Mouse (Mus musculus) forebrain, embryonic 15.5 days (tissue): ENCODE measurements at regions not wholly inside any gene's neighbourhood (a gene's known extent, or its start where the extent isn't known, plus 50 kb on each side); places are given as distances from the start of the nearest gene placed in this dataset.

Experiments
- ATAC-seq: fragments of 200-750 bp; cut with Nextera tagmentation; replicated peaks from 2 replicates; pipeline ENCODE4 v1.8.0; 2017; ENCODE audit warnings: mild to moderate bottlenecking, moderate TSS enrichment, moderate library complexity
- H3K27ac ChIP-seq: fragments of 300-500 bp; sonication (generic); replicated peaks from 2 replicates; pipeline ENCODE4 v1.5.1; 2015; ENCODE audit warnings: mild to moderate bottlenecking, inconsistent platforms
- H3K27me3 ChIP-seq: fragments of 300-500 bp; sonication (generic); 2 replicates; pipeline ENCODE4 v1.6.1; 2015; ENCODE audit warnings: inconsistent platforms
- H3K36me3 ChIP-seq: fragments of 300-500 bp; sonication (generic); 2 replicates; pipeline ENCODE4 v1.6.1; 2015; ENCODE audit warnings: mild to moderate bottlenecking, inconsistent platforms
- H3K4me1 ChIP-seq: fragments of 300-500 bp; sonication (generic); 2 replicates; pipeline ENCODE4 v1.6.1; 2015; ENCODE audit warnings: inconsistent platforms
- H3K4me2 ChIP-seq: fragments of 300-500 bp; sonication (generic); replicated peaks from 2 replicates; pipeline ENCODE4 v1.6.1; 2015; ENCODE audit warnings: mild to moderate bottlenecking, inconsistent platforms
- H3K4me3 ChIP-seq: fragments of 300-500 bp; sonication (generic); 2 replicates; pipeline ENCODE4 v1.5.1; 2015; ENCODE audit warnings: mild to moderate bottlenecking, inconsistent platforms
- H3K9ac ChIP-seq: fragments of 300-500 bp; sonication (generic); replicated peaks from 2 replicates; pipeline ENCODE4 v1.6.1; 2015; ENCODE audit warnings: mild to moderate bottlenecking, inconsistent platforms
- H3K9me3 ChIP-seq: fragments of 300-500 bp; sonication (generic); 2 replicates; pipeline ENCODE4 v1.6.1; 2016; ENCODE audit warnings: inconsistent platforms
- WGBS: fragments of 180-500 bp; shearing (Covaris S2); methylation state at CpG from one replicate; pipeline ENCODE4 v1.1.7; 2015; ENCODE audit warnings: mixed read lengths; 5-methylcytosine and 5-hydroxymethylcytosine counted together

GRCm38 (mm10) chr1:183804295-183804694, 208.8 kb upstream of the Dusp10 start:
- no peak overlapping the region for H3K4me3 ChIP-seq
- H3K4me2 ChIP-seq = no peak overlapping the region
- H3K36me3 ChIP-seq = no peaks in the 10 kb centered on the region
- no peak overlapping the region for H3K27ac ChIP-seq
- H3K9me3 ChIP-seq = no peaks in the 10 kb centered on the region
- H3K4me1 ChIP-seq = no peaks in the 10 kb centered on the region
- no peak for ATAC-seq
- 86% methylated on average over 2 of the region's 2 CpGs for WGBS
- no peaks in the 10 kb centered on the region for H3K27me3 ChIP-seq
- no peak overlapping the region for H3K9ac ChIP-seq

- 80% methylated on average over 8 of the region's 8 CpGs for WGBS
- Histone ChIP-seq H3K4me1 (no peaks in the 10 kb centered on the region), H3K4me2 (no peak overlapping the region), H3K9ac (no peak overlapping the region), H3K4me3 (no peak overlapping the region), H3K27me3 (no peaks in the 10 kb centered on the region), H3K9me3 (no peaks in the 10 kb centered on the region), H3K27ac (no peak overlapping the region), H3K36me3 (no peaks in the 10 kb centered on the region)
- no peak for ATAC-seq
These were observed 206.0 kb upstream of the Dusp10 start for GRCm38 (mm10) chr1:183806864-183807730.

- H3K27me3 ChIP-seq = no peaks in the 10 kb centered on the region
- no peak for ATAC-seq
- no peak overlapping the region for H3K4me3 ChIP-seq
- no peak overlapping the region for H3K9ac ChIP-seq
- 79% methylated on average over 2 of the region's 2 CpGs for WGBS
- H3K36me3 ChIP-seq = no peaks in the 10 kb centered on the region
- no peaks in the 10 kb centered on the region for H3K4me1 ChIP-seq
- H3K9me3 ChIP-seq = no peaks in the 10 kb centered on the region
- no peak overlapping the region for H3K27ac ChIP-seq
- no peak overlapping the region for H3K4me2 ChIP-seq
These were observed 204.9 kb upstream of the Dusp10 start for GRCm38 (mm10) chr1:183808168-183808567.

- 0 out of 2 replicates have a peak, but pooled peaks have one; percentile 43 for ATAC-seq
- no peak overlapping the region for H3K4me3 ChIP-seq
- no peak overlapping the region for H3K9ac ChIP-seq
- 43% methylated on average over 5 of the region's 5 CpGs for WGBS
- no peak overlapping the region for H3K4me2 ChIP-seq
- H3K27ac ChIP-seq = no peak overlapping the region
- H3K4me1 ChIP-seq = peaks cover 9% of the 10 kb centered on the region; the same call in 1 of the 2 replicates
- no peaks in the 10 kb centered on the region for H3K27me3 ChIP-seq
- no peaks in the 10 kb centered on the region for H3K36me3 ChIP-seq
- no peaks in the 10 kb centered on the region for H3K9me3 ChIP-seq
These were observed 192.5 kb upstream of the Dusp10 start for GRCm38 (mm10) chr1:183820555-183820954.

GRCm38 (mm10) chr1:183826300-183826699, 186.8 kb upstream of the Dusp10 start:
- WGBS = 7% methylated on average over 4 of the region's 4 CpGs
- no peak overlapping the region for H3K4me3 ChIP-seq
- H3K9ac ChIP-seq = no peak overlapping the region
- H3K36me3 ChIP-seq = no peaks in the 10 kb centered on the region
- ATAC-seq = no peak
- H3K4me2 ChIP-seq = no peak overlapping the region
- H3K9me3 ChIP-seq = no peaks in the 10 kb centered on the region
- 0 out of 2 replicates have a peak, but pooled peaks cover 2% of the 10 kb centered on the region for H3K4me1 ChIP-seq
- no peaks in the 10 kb centered on the region for H3K27me3 ChIP-seq
- no peak overlapping the region for H3K27ac ChIP-seq

GRCm38 (mm10) chr1:183845135-183845534, 168.0 kb upstream of the Dusp10 start:
- Histone ChIP-seq H3K9ac (no peak overlapping the region), H3K9me3 (no peaks in the 10 kb centered on the region), H3K4me1 (no peaks in the 10 kb centered on the region), H3K36me3 (no peaks in the 10 kb centered on the region), H3K4me2 (no peak overlapping the region), H3K27ac (no peak overlapping the region), H3K4me3 (no peak overlapping the region), H3K27me3 (no peaks in the 10 kb centered on the region)
- ATAC-seq = no peak
- 68% methylated on average over 4 of the region's 4 CpGs for WGBS

- no peaks in the 10 kb centered on the region for H3K9me3 ChIP-seq
- no peak overlapping the region for H3K4me2 ChIP-seq
- H3K4me3 ChIP-seq = no peak overlapping the region
- no peak overlapping the region for H3K9ac ChIP-seq
- no peak for ATAC-seq
- no peaks in the 10 kb centered on the region for H3K4me1 ChIP-seq
- no peaks in the 10 kb centered on the region for H3K27me3 ChIP-seq
- WGBS = 84% methylated on average over 3 of the region's 3 CpGs
- no peaks in the 10 kb centered on the region for H3K36me3 ChIP-seq
- no peak overlapping the region for H3K27ac ChIP-seq
These were observed 159.0 kb upstream of the Dusp10 start for GRCm38 (mm10) chr1:183853956-183854613.

- Histone ChIP-seq H3K27ac (no peak overlapping the region), H3K9me3 (no peaks in the 10 kb centered on the region), H3K4me1 (no peaks in the 10 kb centered on the region), H3K27me3 (no peaks in the 10 kb centered on the region), H3K9ac (no peak overlapping the region), H3K36me3 (no peaks in the 10 kb centered on the region), H3K4me3 (no peak overlapping the region), H3K4me2 (no peak overlapping the region)
- no peak for ATAC-seq
- WGBS = 55% methylated on average over 4 of the region's 4 CpGs
These were observed 148.0 kb upstream of the Dusp10 start for GRCm38 (mm10) chr1:183865111-183865510.

GRCm38 (mm10) chr1:183865586-183865985, 147.5 kb upstream of the Dusp10 start:
- WGBS = 87% methylated on average over 3 of the region's 3 CpGs
- H3K4me1 ChIP-seq = no peaks in the 10 kb centered on the region
- H3K4me2 ChIP-seq = no peak overlapping the region
- H3K9me3 ChIP-seq = no peaks in the 10 kb centered on the region
- H3K9ac ChIP-seq = no peak overlapping the region
- no peaks in the 10 kb centered on the region for H3K36me3 ChIP-seq
- no peak overlapping the region for H3K4me3 ChIP-seq
- no peaks in the 10 kb centered on the region for H3K27me3 ChIP-seq
- no peak overlapping the region for H3K27ac ChIP-seq
- ATAC-seq = no peak

- no peaks in the 10 kb centered on the region for H3K9me3 ChIP-seq
- no peak overlapping the region for H3K4me2 ChIP-seq
- H3K9ac ChIP-seq = no peak overlapping the region
- H3K27ac ChIP-seq = no peak overlapping the region
- H3K4me1 ChIP-seq = no peaks in the 10 kb centered on the region
- no peak for ATAC-seq
- H3K27me3 ChIP-seq = no peaks in the 10 kb centered on the region
- no peaks in the 10 kb centered on the region for H3K36me3 ChIP-seq
- H3K4me3 ChIP-seq = no peak overlapping the region
- WGBS = 94% methylated on average over 5 of the region's 5 CpGs
These were observed 144.1 kb upstream of the Dusp10 start for GRCm38 (mm10) chr1:183868965-183869364.

- Histone ChIP-seq H3K36me3 (no peaks in the 10 kb centered on the region), H3K4me1 (no peaks in the 10 kb centered on the region), H3K4me3 (no peak overlapping the region), H3K9ac (no peak overlapping the region), H3K27me3 (no peaks in the 10 kb centered on the region), H3K4me2 (no peak overlapping the region), H3K9me3 (no peaks in the 10 kb centered on the region), H3K27ac (no peak overlapping the region)
- 89% methylated on average over 3 of the region's 3 CpGs for WGBS
- ATAC-seq = no peak
These were observed 117.2 kb upstream of the Dusp10 start for GRCm38 (mm10) chr1:183895936-183896335.

- no peaks in the 10 kb centered on the region for H3K27me3 ChIP-seq
- WGBS = 80% methylated on average over 3 of the region's 3 CpGs
- H3K36me3 ChIP-seq = no peaks in the 10 kb centered on the region
- H3K9me3 ChIP-seq = no peaks in the 10 kb centered on the region
- H3K4me3 ChIP-seq = no peak overlapping the region
- H3K4me1 ChIP-seq = no peaks in the 10 kb centered on the region
- H3K4me2 ChIP-seq = no peak overlapping the region
- no peak overlapping the region for H3K27ac ChIP-seq
- no peak overlapping the region for H3K9ac ChIP-seq
- no peak for ATAC-seq
These were observed 115.0 kb upstream of the Dusp10 start for GRCm38 (mm10) chr1:183898091-183898490.
